Mouse (Mus musculus) neural tube, embryonic 15.5 days (tissue): ENCODE measurements at regions not wholly inside any gene's neighbourhood (a gene's known extent, or its start where the extent isn't known, plus 50 kb on each side); places are given as distances from the start of the nearest gene placed in this dataset.

Experiments used
- ATAC-seq: fragments of 200-750 bp; cut with Nextera tagmentation; 2 replicates; pipeline ENCODE4 v1.8.0; 2017; ENCODE audit warnings: mild to moderate bottlenecking, moderate TSS enrichment, moderate library complexity; ENCODE audit not compliant: low FRiP score
- H3K27ac ChIP-seq: fragments of 300-500 bp; sonication (generic); replicated peaks from 2 replicates; pipeline ENCODE4 v1.5.1; 2015; ENCODE audit warnings: mild to moderate bottlenecking, inconsistent platforms
- H3K27me3 ChIP-seq: fragments of 300-500 bp; sonication (generic); replicated peaks from 2 replicates; pipeline ENCODE4 v1.6.1; 2015; ENCODE audit warnings: inconsistent platforms
- H3K36me3 ChIP-seq: fragments of 300-500 bp; sonication (generic); 2 replicates; pipeline ENCODE4 v1.6.1; 2015; ENCODE audit warnings: inconsistent platforms
- H3K4me1 ChIP-seq: fragments of 300-500 bp; sonication (generic); 2 replicates; pipeline ENCODE4 v1.6.1; 2015; ENCODE audit warnings: inconsistent platforms
- H3K4me2 ChIP-seq: fragments of 300-500 bp; sonication (generic); 2 replicates; pipeline ENCODE4 v1.6.1; 2015; ENCODE audit warnings: inconsistent platforms, mild to moderate bottlenecking, moderate library complexity
- H3K4me3 ChIP-seq: fragments of 300-500 bp; sonication (generic); replicated peaks from 2 replicates; pipeline ENCODE4 v1.5.1; 2015; ENCODE audit warnings: mild to moderate bottlenecking, inconsistent platforms
- H3K9ac ChIP-seq: fragments of 300-500 bp; sonication (generic); replicated peaks from 2 replicates; pipeline ENCODE4 v1.6.1; 2015; ENCODE audit warnings: mild to moderate bottlenecking, inconsistent platforms
- H3K9me3 ChIP-seq: fragments of 300-500 bp; sonication (generic); replicated peaks from 2 replicates; pipeline ENCODE4 v1.6.1; 2016; ENCODE audit warnings: inconsistent platforms
- WGBS: fragments of 180-500 bp; shearing (Covaris S2); methylation state at CpG from one replicate; pipeline ENCODE4 v1.1.7; 2015; ENCODE audit warnings: mixed read lengths; 5-methylcytosine and 5-hydroxymethylcytosine counted together

DNA sequence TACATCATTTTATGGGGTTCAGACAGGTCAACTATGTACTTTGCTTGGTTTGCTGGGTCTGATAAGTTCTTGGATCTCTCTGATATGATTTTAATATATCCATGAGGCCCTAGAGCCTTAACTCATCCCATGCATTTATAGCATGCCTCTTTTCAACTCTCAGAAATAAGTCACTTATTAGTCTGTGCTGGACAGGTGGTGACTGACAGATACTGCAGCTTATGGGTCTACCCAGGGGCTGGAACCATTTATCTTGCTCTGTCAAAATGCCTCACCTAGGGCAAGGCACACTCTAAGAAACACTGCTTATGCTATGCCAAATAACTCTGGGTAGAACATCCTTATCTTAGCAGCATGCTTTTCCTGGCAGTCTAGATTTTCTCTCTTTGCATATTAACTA is 225.6 kb downstream of the Mbnl1 start:
- Histone ChIP-seq H3K9me3 (no peaks in the 10 kb centered on the region), H3K36me3 (no peaks in the 10 kb centered on the region), H3K27ac (no peak overlapping the region), H3K4me3 (no peak overlapping the region), H3K4me1 (no peaks in the 10 kb centered on the region), H3K27me3 (no peaks in the 10 kb centered on the region), H3K4me2 (no peak overlapping the region), H3K9ac (no peak overlapping the region)
- ATAC-seq = no peak

DNA sequence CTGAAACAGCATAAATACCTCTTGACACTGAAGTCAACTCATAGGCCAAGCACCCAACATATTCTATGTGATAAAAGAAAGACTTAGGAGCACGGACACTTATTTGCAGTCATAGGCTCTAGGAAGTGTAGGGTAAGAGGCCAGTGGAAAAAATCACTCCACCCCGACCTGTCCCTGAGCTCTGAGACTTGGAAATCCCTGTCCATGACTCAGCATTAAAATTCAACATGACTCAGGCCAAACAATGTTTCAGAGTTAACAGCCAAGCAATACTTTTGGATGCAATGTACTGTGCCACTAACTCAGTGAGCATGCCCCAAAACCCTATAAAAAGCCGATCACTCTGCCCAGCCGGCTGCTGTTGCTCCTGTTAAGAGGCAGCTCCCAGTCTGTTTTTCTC is 234.5 kb downstream of the Mbnl1 start:
- no peak for ATAC-seq
- no peaks in the 10 kb centered on the region for H3K36me3 ChIP-seq
- H3K4me2 ChIP-seq = no peak overlapping the region
- H3K4me1 ChIP-seq = no peaks in the 10 kb centered on the region
- no peak overlapping the region for H3K27ac ChIP-seq
- H3K9ac ChIP-seq = no peak overlapping the region
- no peak overlapping the region for H3K4me3 ChIP-seq
- no peaks in the 10 kb centered on the region for H3K27me3 ChIP-seq
- H3K9me3 ChIP-seq = no peaks in the 10 kb centered on the region
- 91% methylated on average over 4 of the region's 4 CpGs for WGBS

DNA sequence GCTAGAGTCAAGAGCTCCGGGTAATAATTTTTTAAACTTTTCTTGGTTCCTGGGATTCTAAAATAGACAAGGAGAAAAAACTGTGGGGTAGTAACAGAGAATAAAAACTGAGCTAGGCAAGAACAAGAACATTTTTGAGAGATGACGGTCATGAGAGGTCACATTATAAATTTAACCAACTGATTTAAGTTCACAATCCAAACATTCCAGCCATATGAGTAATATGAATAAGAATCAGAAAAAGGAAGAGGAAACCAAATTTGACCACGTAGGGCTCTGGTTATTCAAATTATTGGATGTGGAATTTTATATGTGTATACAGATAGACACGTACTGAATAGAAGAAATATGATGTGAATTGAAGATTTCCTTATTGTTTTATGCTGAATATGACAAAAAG is 240.3 kb downstream of the Mbnl1 start:
- Histone ChIP-seq H3K36me3 (no peaks in the 10 kb centered on the region), H3K27me3 (no peaks in the 10 kb centered on the region), H3K9ac (no peak overlapping the region), H3K4me2 (no peak overlapping the region), H3K27ac (no peak overlapping the region), H3K4me3 (no peak overlapping the region), H3K4me1 (no peaks in the 10 kb centered on the region), H3K9me3 (no peaks in the 10 kb centered on the region)
- ATAC-seq = no peak
- WGBS = 89% methylated on average over 4 of the region's 4 CpGs

DNA sequence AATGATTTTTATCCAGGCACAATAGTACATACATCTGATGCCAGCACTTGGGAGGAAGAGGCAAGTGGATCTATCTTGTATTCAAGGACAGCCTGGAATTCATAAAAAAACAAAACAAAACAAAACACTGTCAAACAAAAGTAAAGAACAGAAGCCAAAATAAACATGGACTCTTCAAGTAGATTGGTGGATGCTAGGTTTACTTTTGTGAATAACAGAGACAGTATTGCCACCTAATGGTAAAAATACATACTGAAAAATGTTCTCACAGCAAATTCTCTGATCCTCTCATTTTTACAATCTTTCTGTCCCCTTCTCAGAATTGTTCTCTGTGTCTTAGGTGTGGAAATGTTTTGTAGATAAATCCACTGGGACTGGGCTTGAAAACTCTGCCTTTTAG is 247.7 kb downstream of the Mbnl1 start:
- H3K4me2 ChIP-seq = no peak overlapping the region
- no peak for ATAC-seq
- no peak overlapping the region for H3K27ac ChIP-seq
- H3K27me3 ChIP-seq = no peaks in the 10 kb centered on the region
- H3K9ac ChIP-seq = no peak overlapping the region
- no peaks in the 10 kb centered on the region for H3K9me3 ChIP-seq
- H3K4me3 ChIP-seq = no peak overlapping the region
- no peaks in the 10 kb centered on the region for H3K4me1 ChIP-seq
- no peaks in the 10 kb centered on the region for H3K36me3 ChIP-seq

DNA sequence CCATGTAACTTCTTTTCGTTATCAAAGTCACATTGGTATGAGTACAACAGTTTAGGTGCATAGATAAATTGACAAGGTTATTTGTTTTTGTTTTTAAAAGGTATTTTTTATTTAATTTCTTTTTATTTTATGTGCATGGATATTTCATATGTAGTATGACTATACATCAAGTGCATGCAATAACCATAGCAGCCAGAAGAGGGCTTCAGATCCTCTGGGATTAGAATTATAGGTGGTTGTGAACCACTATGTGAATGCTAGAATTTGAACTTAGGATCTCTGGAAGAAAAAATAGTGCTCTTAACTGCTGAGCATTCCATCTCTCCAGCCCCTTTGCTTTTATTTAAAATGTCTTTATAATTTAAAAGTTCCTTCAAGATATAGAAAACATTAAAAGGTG is 258.7 kb downstream of the Mbnl1 start:
- 98% methylated on average over 1 of the region's 1 CpGs for WGBS
- ATAC-seq = no peak

DNA sequence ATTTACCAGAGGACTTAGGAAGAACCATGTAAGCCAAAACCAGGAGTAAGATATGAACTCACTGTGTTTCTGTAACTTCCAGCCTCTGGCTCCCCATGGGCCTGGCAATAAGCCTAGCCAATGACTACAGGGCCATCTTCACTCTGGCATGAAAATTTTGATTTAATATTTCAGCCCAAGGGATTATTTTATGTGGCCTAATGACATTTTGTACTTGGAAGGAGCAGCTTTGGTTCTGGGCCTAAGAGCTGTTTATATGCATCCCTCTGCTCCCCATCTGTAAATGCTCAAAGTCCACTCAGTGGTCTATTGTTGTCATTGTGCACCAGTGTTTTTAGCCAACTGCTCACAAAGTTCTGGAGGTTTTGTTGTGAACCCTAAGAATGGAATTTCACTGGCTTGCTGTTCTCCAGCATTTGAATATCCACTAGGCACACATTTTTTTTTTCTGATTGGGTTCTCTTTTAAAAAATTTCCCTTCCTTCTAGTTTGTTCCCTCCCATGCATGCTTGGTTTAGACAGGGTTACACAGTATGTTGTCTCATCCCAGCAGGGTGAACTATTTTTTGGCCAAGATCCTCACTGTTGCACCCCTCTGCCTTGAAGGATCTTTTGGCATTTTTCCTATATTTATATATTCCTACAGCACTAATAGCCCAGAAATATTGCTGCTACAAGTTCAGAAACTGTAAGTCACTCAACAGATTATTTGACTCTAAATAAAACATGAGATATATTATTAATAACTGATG is 261.9 kb upstream of the P2ry1 start:
- no peak overlapping the region for H3K9ac ChIP-seq
- no peak for ATAC-seq
- no peak overlapping the region for H3K4me2 ChIP-seq
- no peak overlapping the region for H3K4me3 ChIP-seq
- no peaks in the 10 kb centered on the region for H3K27me3 ChIP-seq
- no peaks in the 10 kb centered on the region for H3K4me1 ChIP-seq
- H3K36me3 ChIP-seq = no peaks in the 10 kb centered on the region
- no peaks in the 10 kb centered on the region for H3K9me3 ChIP-seq
- no peak overlapping the region for H3K27ac ChIP-seq

More for the DNA sequence above, 258.7 kb downstream of the Mbnl1 start:
- no peaks in the 10 kb centered on the region for H3K36me3 ChIP-seq
- no peaks in the 10 kb centered on the region for H3K4me1 ChIP-seq
- no peaks in the 10 kb centered on the region for H3K27me3 ChIP-seq
- no peak overlapping the region for H3K27ac ChIP-seq
- H3K4me3 ChIP-seq = no peak overlapping the region
- H3K4me2 ChIP-seq = no peak overlapping the region
- no peaks in the 10 kb centered on the region for H3K9me3 ChIP-seq
- no peak overlapping the region for H3K9ac ChIP-seq

DNA sequence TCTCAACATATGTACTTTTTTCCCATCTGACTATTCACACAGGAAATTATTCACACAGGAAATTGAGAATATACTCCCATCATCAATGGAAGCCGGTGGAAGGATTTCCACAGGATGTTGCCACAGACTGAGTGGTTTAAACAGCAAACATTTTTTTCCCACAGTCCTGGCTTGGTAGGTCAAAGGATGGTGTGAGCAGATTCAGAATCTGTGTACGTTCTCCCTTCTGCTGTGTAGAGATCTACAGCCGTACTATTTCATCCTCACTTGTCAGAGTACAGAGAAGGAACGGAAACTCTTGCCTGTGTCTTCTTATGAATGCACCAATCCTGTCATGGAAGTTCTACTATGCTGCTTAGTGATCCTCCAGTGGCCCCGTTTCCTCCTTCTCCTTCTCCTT is 261.2 kb upstream of the P2ry1 start:
- Histone ChIP-seq H3K27me3 (no peaks in the 10 kb centered on the region), H3K27ac (no peak overlapping the region), H3K4me1 (no peaks in the 10 kb centered on the region), H3K4me2 (no peak overlapping the region), H3K9ac (no peak overlapping the region), H3K4me3 (no peak overlapping the region), H3K36me3 (no peaks in the 10 kb centered on the region), H3K9me3 (no peaks in the 10 kb centered on the region)
- WGBS = 83% methylated on average over 5 of the region's 5 CpGs
- no peak for ATAC-seq

DNA sequence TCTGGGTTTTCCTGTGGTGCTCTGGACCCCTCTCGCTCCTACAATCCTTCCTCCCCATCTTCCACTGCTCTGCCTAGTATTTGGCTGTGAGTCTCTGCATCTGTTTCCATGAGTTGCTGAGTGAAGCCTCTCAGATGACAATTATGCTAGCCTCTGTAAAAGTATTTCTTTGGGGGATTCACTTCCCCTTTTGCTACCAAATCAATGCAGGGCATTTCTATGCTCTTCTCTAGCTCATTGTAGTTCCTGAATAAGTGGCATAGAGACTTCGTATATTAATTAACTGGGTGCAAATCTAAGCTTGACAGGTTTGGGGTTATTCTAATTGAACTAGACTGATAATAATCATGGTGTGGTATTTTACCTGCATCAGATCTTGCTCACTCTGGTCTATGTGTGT is 260.4 kb upstream of the P2ry1 start:
- WGBS = 93% methylated on average over 2 of the region's 2 CpGs
- H3K4me1 ChIP-seq = no peaks in the 10 kb centered on the region
- H3K27me3 ChIP-seq = no peaks in the 10 kb centered on the region
- no peak overlapping the region for H3K27ac ChIP-seq
- no peak overlapping the region for H3K9ac ChIP-seq
- H3K4me2 ChIP-seq = no peak overlapping the region
- no peaks in the 10 kb centered on the region for H3K36me3 ChIP-seq
- no peaks in the 10 kb centered on the region for H3K9me3 ChIP-seq
- ATAC-seq = no peak
- no peak overlapping the region for H3K4me3 ChIP-seq

DNA sequence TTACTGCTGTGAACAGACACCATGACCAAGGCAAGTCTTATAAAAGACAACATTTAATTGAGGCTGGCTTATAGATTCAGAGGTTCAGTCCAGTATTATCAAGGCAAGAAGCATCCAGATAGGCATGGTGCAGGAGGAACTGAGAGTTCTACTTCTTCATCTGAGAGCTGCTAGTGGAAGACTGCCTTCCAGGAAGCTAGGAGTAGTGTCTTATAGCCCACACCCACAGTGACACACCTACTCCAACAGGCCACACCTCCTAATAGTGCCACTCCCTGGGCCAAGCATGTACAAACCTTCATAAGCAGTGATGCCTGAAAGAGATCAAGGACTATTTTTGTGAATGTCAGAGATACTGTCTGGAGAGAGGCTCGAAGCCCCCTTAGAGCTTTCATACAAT is 257.5 kb upstream of the P2ry1 start:
- Histone ChIP-seq H3K4me3 (no peak overlapping the region), H3K4me1 (no peaks in the 10 kb centered on the region), H3K9ac (no peak overlapping the region), H3K36me3 (no peaks in the 10 kb centered on the region), H3K27ac (no peak overlapping the region), H3K9me3 (no peaks in the 10 kb centered on the region), H3K4me2 (no peak overlapping the region), H3K27me3 (no peaks in the 10 kb centered on the region)
- ATAC-seq = no peak
- WGBS = 94% methylated on average over 1 of the region's 1 CpGs

DNA sequence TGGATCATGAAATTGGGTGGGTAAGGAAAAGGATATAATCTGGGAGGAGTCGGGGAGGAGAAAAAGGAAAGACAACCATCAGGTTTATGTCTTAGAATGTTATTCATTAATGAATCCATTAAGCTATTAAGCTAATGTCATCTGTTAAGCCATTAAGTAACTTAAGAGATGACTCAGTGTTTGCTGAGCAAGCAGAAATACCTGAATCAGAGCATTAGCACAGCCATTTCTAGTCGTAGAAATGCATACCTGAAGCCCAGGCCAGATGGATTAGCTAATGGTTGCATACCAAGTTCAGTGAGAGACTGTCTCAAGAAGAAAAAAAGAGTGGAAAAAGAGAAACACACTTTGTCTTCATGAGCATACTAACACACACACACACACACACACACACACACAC is 244.0 kb upstream of the P2ry1 start:
- H3K9ac ChIP-seq = no peak overlapping the region
- no peaks in the 10 kb centered on the region for H3K4me1 ChIP-seq
- H3K9me3 ChIP-seq = no peaks in the 10 kb centered on the region
- H3K27me3 ChIP-seq = no peaks in the 10 kb centered on the region
- no peak overlapping the region for H3K4me2 ChIP-seq
- no peak overlapping the region for H3K27ac ChIP-seq
- H3K4me3 ChIP-seq = no peak overlapping the region
- no peak for ATAC-seq
- no peaks in the 10 kb centered on the region for H3K36me3 ChIP-seq
- WGBS = 71% methylated on average over 2 of the region's 2 CpGs

DNA sequence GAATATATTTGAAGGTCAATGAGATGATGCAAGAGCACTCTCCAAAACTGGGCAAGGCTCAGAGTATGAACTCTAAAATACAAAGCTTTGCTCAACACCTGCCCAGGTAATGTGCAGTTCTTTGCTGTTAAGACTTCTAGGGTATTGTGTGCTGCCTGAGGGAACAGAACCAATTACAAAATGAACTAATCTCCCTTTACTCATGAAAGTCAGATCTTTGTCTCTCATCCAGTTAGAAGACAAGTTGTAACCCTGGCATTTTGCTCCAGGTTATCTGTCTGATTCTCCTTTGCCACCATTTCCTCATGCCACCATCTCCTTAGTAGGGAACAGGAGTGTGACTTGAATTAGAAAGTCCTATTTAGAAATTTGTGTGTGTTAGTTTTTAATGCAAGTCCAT is 243.5 kb upstream of the P2ry1 start:
- no peak overlapping the region for H3K4me3 ChIP-seq
- no peaks in the 10 kb centered on the region for H3K36me3 ChIP-seq
- H3K9me3 ChIP-seq = no peaks in the 10 kb centered on the region
- no peaks in the 10 kb centered on the region for H3K27me3 ChIP-seq
- no peaks in the 10 kb centered on the region for H3K4me1 ChIP-seq
- no peak for ATAC-seq
- no peak overlapping the region for H3K4me2 ChIP-seq
- no peak overlapping the region for H3K27ac ChIP-seq
- H3K9ac ChIP-seq = no peak overlapping the region

DNA sequence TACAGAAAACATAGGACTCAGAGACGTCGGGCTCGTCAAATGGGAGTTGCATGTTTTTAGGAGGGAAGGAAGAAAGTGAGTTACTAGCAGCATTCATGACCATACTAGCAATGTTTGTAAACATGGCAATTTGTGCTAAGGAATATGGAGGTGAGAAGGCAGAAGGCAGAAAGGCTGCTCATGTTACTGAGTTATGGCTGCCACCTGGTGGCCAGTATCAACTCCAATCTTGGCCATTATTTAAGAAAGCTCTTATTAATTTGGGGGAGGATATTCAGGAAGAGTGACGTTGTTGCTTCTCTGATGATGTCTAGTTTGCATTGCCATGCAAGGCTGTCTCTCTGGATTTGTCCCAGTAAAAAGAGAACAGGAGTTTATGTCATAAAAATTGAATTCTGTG is 239.7 kb upstream of the P2ry1 start:
- no peaks in the 10 kb centered on the region for H3K36me3 ChIP-seq
- no peaks in the 10 kb centered on the region for H3K27me3 ChIP-seq
- WGBS = 70% methylated on average over 4 of the region's 4 CpGs
- no peak overlapping the region for H3K9ac ChIP-seq
- no peaks in the 10 kb centered on the region for H3K4me1 ChIP-seq
- no peaks in the 10 kb centered on the region for H3K9me3 ChIP-seq
- no peak overlapping the region for H3K4me3 ChIP-seq
- H3K27ac ChIP-seq = no peak overlapping the region
- H3K4me2 ChIP-seq = no peak overlapping the region
- ATAC-seq = 0 out of 2 replicates have a peak, but pooled peaks have one; percentile 38

DNA sequence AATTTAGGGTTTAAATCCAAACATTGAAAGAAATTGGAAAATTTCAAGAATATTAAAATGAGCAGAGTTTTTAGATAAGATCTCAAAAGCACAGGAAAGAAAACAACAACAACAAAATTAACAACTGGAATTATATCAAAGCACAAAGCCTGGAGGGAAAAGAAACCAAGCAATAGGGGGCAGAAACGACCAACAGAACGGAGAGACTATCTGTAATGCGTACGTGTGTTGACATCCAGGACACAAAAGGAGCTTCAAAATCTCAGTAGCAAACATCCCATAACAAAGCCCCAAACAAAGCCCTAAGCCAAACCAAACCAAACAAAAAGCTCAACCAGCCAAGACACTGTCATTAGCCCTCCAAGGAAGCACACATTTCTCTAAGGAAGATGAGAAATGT is 237.5 kb upstream of the P2ry1 start:
- Histone ChIP-seq H3K9ac (no peak overlapping the region), H3K4me3 (no peak overlapping the region), H3K27me3 (no peaks in the 10 kb centered on the region), H3K9me3 (no peaks in the 10 kb centered on the region), H3K4me2 (no peak overlapping the region), H3K36me3 (no peaks in the 10 kb centered on the region), H3K4me1 (no peaks in the 10 kb centered on the region), H3K27ac (no peak overlapping the region)
- ATAC-seq = no peak
- WGBS = 69% methylated on average over 4 of the region's 4 CpGs
